Mouse (Mus musculus) cerebellum, adult 2 months (tissue): ENCODE measurements around the gene Crabp1. TPM values are rescaled to one million over a fixed set of nuclear protein-coding genes. Genes with fewer than 3 reads are reported as not detected.

Experiments used
- DNase-seq, 2 experiments: peaks; one replicate each; pipeline ENCODE4 v3.0.0; 2021
- H3K27ac ChIP-seq: fragments of 200-500 bp; 2 replicates; pipeline ENCODE4 v1.5.1; 2012; ENCODE audit warnings: low read length, control low read depth, inconsistent platforms; ENCODE audit not compliant: insufficient read depth
- H3K27me3 ChIP-seq: fragments of 200-500 bp; 2 replicates; pipeline ENCODE4 v1.6.1; 2012; ENCODE audit warnings: inconsistent platforms, mild to moderate bottlenecking, low read length, moderate library complexity; ENCODE audit not compliant: control insufficient read depth, insufficient read depth
- H3K4me1 ChIP-seq: fragments of 200-500 bp; 2 replicates; pipeline ENCODE4 v1.6.1; 2011; ENCODE audit warnings: low read length; ENCODE audit not compliant: control insufficient read depth, insufficient read depth
- H3K4me3 ChIP-seq: fragments of 200-500 bp; replicated peaks from 2 replicates; pipeline ENCODE3; 2011; ENCODE audit warnings: mild to moderate bottlenecking, low read depth, low read length, control low read depth; ENCODE audit not compliant: insufficient read depth
- CTCF ChIP-seq: fragments of 200-500 bp; IDR thresholded peaks from 2 replicates; pipeline ENCODE4 v1.5.1; 2011; ENCODE audit warnings: low read depth, mild to moderate bottlenecking, control low read depth, low read length, moderate library complexity, borderline replicate concordance; ENCODE audit not compliant: insufficient read depth
- POLR2A ChIP-seq: fragments of 200-500 bp; IDR thresholded peaks from 2 replicates; pipeline ENCODE4 v1.6.1; 2011; ENCODE audit warnings: low read length, control low read depth, borderline replicate concordance; ENCODE audit not compliant: insufficient read depth
- WGBS: fragments of 180-500 bp; shearing (Covaris S2); methylation state at CpG from one replicate; pipeline ENCODE4 v1.1.7; 2018; 5-methylcytosine and 5-hydroxymethylcytosine counted together
- polyA plus RNA-seq: library from polyadenylated mRNA; depleted of rRNA; stranded (reverse); fragments of >200 nt; gene quantifications from 2 replicates; pipeline ENCODE4 v1.2.3, GENCODE M21; 2012

Gene Crabp1
- polyA plus RNA-seq, 1 experiment: 5.5 TPM

- TF ChIP-seq CTCF: no peak
- no peak for TF ChIP-seq POLR2A
- Histone ChIP-seq H3K4me1 (no peaks in the 10 kb centered on the region), H3K27ac (no peak overlapping the region), H3K4me3 (no peak overlapping the region), H3K27me3 (no peaks in the 10 kb centered on the region; the same call in 1 of the 2 replicates)
- 38% methylated on average over 21 of the region's 21 CpGs for WGBS
- DNase-seq: no peak
These were observed 12.2 kb upstream of the Crabp1 start for GRCm38 (mm10) chr9:54752201-54752943.

GRCm38 (mm10) chr9:54752944-54753295 lies 11.6 kb upstream of the Crabp1 start:
- no peak overlapping the region for H3K27ac ChIP-seq
- TF ChIP-seq POLR2A (no peak), CTCF (no peak)
- no peak overlapping the region for H3K4me3 ChIP-seq
- H3K4me1 ChIP-seq: no peaks in the 10 kb centered on the region
- no peak for DNase-seq
- H3K27me3 ChIP-seq: no peaks in the 10 kb centered on the region; the same call in 1 of the 2 replicates
- 55% methylated on average over 11 of the region's 11 CpGs for WGBS

GRCm38 (mm10) chr9:54759592-54759991 lies 5.0 kb upstream of the Crabp1 start:
- Histone ChIP-seq H3K4me1 (no peaks in the 10 kb centered on the region), H3K27me3 (no peaks in the 10 kb centered on the region; the same call in 1 of the 2 replicates), H3K4me3 (no peak overlapping the region), H3K27ac (no peak overlapping the region)
- DNase-seq: no peak
- 14% methylated on average over 6 of the region's 6 CpGs for WGBS
- TF ChIP-seq POLR2A (no peak), CTCF (no peak)

- no peak for DNase-seq
- no peak overlapping the region for H3K27ac ChIP-seq
- H3K4me3 ChIP-seq: no peak overlapping the region
- no peak for TF ChIP-seq POLR2A
- TF ChIP-seq CTCF: no peak
- 0 out of 2 replicates have a peak, but pooled peaks cover 3% of the 10 kb centered on the region for H3K4me1 ChIP-seq
- WGBS: 44% methylated on average over 12 of the region's 12 CpGs
- H3K27me3 ChIP-seq: peaks cover 1% of the 10 kb centered on the region; the same call in 1 of the 2 replicates
These were observed 457 bp upstream of the Crabp1 start for GRCm38 (mm10) chr9:54764091-54764490.

- Histone ChIP-seq H3K4me3 (no peak overlapping the region), H3K27me3 (peaks cover 1% of the 10 kb centered on the region; the same call in 1 of the 2 replicates), H3K4me1 (0 out of 2 replicates have a peak, but pooled peaks cover 3% of the 10 kb centered on the region), H3K27ac (no peak overlapping the region)
- TF ChIP-seq CTCF (no peak), POLR2A (no peak)
- DNase-seq: no peak
- 1% methylated on average over 41 of the region's 41 CpGs for WGBS
These were observed 963 bp downstream of the Crabp1 start for GRCm38 (mm10) chr9:54765336-54766085.

- no peak overlapping the region for H3K4me3 ChIP-seq
- no peak for TF ChIP-seq POLR2A
- TF ChIP-seq CTCF: no peak
- H3K27ac ChIP-seq: no peak overlapping the region
- 20% methylated on average over 11 of the region's 11 CpGs for WGBS
- H3K4me1 ChIP-seq: no peaks in the 10 kb centered on the region
- no peak for DNase-seq
- peaks cover 1% of the 10 kb centered on the region; the same call in 1 of the 2 replicates for H3K27me3 ChIP-seq
These were observed 5.7 kb downstream of the Crabp1 start for GRCm38 (mm10) chr9:54770140-54770780.

GRCm38 (mm10) chr9:54776451-54776982 lies 12.0 kb downstream of the Crabp1 start:
- TF ChIP-seq POLR2A: no peak
- TF ChIP-seq CTCF: no peak
- Histone ChIP-seq H3K4me1 (no peaks in the 10 kb centered on the region), H3K27ac (no peak overlapping the region), H3K4me3 (no peak overlapping the region), H3K27me3 (no peaks in the 10 kb centered on the region)
- WGBS: 32% methylated on average over 13 of the region's 13 CpGs
- no peak for DNase-seq

- TF ChIP-seq POLR2A (no peak), CTCF (no peak)
- H3K4me3 ChIP-seq: no peak overlapping the region
- H3K27me3 ChIP-seq: no peaks in the 10 kb centered on the region
- H3K27ac ChIP-seq: no peak overlapping the region
- H3K4me1 ChIP-seq: no peaks in the 10 kb centered on the region
- WGBS: 83% methylated on average over 8 of the region's 8 CpGs
- DNase-seq: no peak
These were observed 14.7 kb downstream of the Crabp1 start for GRCm38 (mm10) chr9:54779280-54779679.
